Mouse (Mus musculus) olfactory bulb, adult 2 months (tissue): ENCODE data around the gene Supt6.

Experiments used
- CTCF ChIP-seq: fragments of 200-500 bp; IDR thresholded peaks from 2 replicates; pipeline ENCODE4 v1.5.1; 2012; ENCODE audit warnings: low read depth, mild to moderate bottlenecking, low read length, moderate library complexity; ENCODE audit not compliant: insufficient read depth
- POLR2A ChIP-seq: fragments of 200-500 bp; IDR thresholded peaks from 2 replicates; pipeline ENCODE4 v1.6.1; 2012; ENCODE audit warnings: mild to moderate bottlenecking, low read depth, low read length, moderate library complexity; ENCODE audit not compliant: insufficient read depth

- TF ChIP-seq POLR2A: no peak
- no peak for TF ChIP-seq CTCF
These were observed 50.5 kb downstream of the Supt6 start for GRCm38 (mm10) chr11:78195101-78195863.
